ENCODE assay signal across 8 mouse cellular contexts in the genomic region with DNA sequence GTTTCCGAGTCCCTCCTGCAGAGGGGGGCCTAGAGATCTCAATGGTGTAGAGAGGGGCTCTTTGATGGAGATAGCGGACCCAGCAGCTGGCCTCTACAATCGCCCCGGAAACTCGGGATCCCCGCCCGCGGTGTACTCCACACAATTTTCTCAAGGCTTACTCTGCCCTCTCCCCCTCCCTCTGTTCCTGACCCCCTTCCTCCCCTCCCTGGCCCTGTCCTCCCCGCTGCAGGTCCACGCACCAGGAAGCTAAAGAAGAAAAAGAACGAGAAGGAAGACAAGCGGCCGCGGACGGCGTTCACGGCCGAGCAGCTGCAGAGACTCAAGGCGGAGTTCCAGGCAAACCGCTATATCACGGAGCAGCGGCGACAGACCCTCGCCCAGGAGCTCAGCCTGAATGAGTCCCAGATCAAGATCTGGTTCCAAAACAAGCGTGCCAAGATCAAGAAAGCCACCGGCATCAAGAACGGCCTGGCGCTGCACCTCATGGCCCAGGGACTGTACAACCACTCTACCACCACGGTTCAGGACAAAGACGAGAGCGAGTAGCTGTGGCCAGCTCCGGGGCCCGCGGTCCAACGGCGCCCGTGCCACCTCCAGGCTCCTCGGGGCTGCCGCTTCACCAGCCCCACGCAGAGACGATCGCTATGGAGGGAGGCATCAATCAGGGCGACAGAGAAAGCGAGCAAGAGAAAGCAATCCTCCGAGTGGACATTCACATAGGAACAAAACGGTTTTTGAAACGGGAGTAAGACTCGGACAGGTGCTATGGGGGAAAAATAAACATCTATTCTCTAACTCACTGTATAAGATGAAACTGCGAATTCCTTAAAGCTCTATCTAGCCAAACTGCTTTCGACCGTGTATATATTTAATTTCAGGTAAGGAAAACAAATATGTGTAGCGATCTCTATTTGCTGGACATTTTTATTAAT. TPM values are rescaled to one million over a fixed set of nuclear protein-coding genes. Genes with fewer than 3 reads are reported as not detected.
DNase-seq lines count a peak whose midpoint lies in the region; ATAC-seq and TF ChIP-seq lines count a peak whose summit lies in the region.

No protein-coding gene starts in this region.

- peak overlapping the region; percentile 24 for H3K4me2 ChIP-seq in forebrain, embryonic 16.5 days (ENCODE audit: low read length)

- no peaks in the 10 kb centered on the region for H3K9me3 ChIP-seq in forebrain, embryonic 16.5 days (ENCODE audit: control insufficient read depth, low read length)
- H3K9me3 ChIP-seq in limb, embryonic 10.5 days (replicated peaks), result no peaks in the 10 kb centered on the region

- no peaks in the 10 kb centered on the region for H3K36me3 ChIP-seq in C2C12 (ENCODE audit: control insufficient read depth, insufficient read depth)
- no peaks in the 10 kb centered on the region for H3K36me3 ChIP-seq in forebrain, embryonic 16.5 days (ENCODE audit: control insufficient read depth, insufficient read depth)
- H3K36me3 ChIP-seq in limb, embryonic 10.5 days, result no peaks in the 10 kb centered on the region
- no peaks in the 10 kb centered on the region for H3K36me3 ChIP-seq in small intestine, adult 2 months (ENCODE audit: control insufficient read depth, insufficient read depth, low read length)

- H3ac ChIP-seq in C2C12 (ENCODE audit: control insufficient read depth, insufficient read length, low read depth), result peak overlapping the region; percentile 91

- H3K27me3 ChIP-seq in cerebellum, adult 2 months (ENCODE audit: control insufficient read depth, insufficient read depth, low read length), result peaks cover 11% of the 10 kb centered on the region; the same call in 1 of the 2 replicates
- no peaks in the 10 kb centered on the region for H3K27me3 ChIP-seq in C2C12 (ENCODE audit: control insufficient read depth, insufficient read depth, insufficient read length)
- H3K27me3 ChIP-seq in forebrain, embryonic 16.5 days (replicated peaks; ENCODE audit: control insufficient read depth, insufficient read depth, low read length), result peaks cover 65% of the 10 kb centered on the region
- peaks cover 99% of the 10 kb centered on the region for H3K27me3 ChIP-seq in limb, embryonic 10.5 days (ENCODE audit: low read depth, poor library complexity, severe bottlenecking)
- peaks cover 70% of the 10 kb centered on the region for H3K27me3 ChIP-seq in small intestine, adult 2 months (ENCODE audit: control insufficient read depth, insufficient read depth, low read length)

- peak overlapping the region; percentile 45 for H3K4me3 ChIP-seq in cerebellum, adult 2 months (replicated peaks; ENCODE audit: insufficient read depth, low read depth, low read length)
- peak overlapping the region; percentile 31 for H3K4me3 ChIP-seq in C2C12 (ENCODE audit: insufficient read depth, poor library complexity, severe bottlenecking)
- no peak overlapping the region for H3K4me3 ChIP-seq in forebrain, embryonic 16.5 days (replicated peaks; ENCODE audit: low read length)
- peak overlapping the region; percentile 36 for H3K4me3 ChIP-seq in limb, embryonic 10.5 days
- 0 out of 2 replicates have a peak overlapping the region, but pooled peaks have one; percentile 9 for H3K4me3 ChIP-seq in small intestine, adult 2 months (ENCODE audit: low read depth, low read length)

- TF ChIP-seq POLR2A in cerebellum, adult 2 months (IDR thresholded peaks at IDR 0.05; ENCODE audit: borderline replicate concordance, insufficient read depth, low read length), result no peak
- no peak for TF ChIP-seq POLR2A in small intestine, adult 2 months (IDR thresholded peaks at IDR 0.05; ENCODE audit: low read depth, low read length)

- WGBS in cerebellum, adult 2 months, result 4% methylated on average over 52 of the region's 52 CpGs
- WGBS in forebrain, embryonic 16.5 days, result under 1% methylated on average over 52 of the region's 52 CpGs
- 1% methylated on average over 52 of the region's 52 CpGs for WGBS in limb, embryonic 10.5 days
- 2% methylated on average over 52 of the region's 52 CpGs for WGBS in small intestine, adult 2 months

- ATAC-seq in forebrain, embryonic 16.5 days, result no peak

- H3K79me2 ChIP-seq in C2C12 (ENCODE audit: control insufficient read depth, insufficient read depth), result peaks cover 66% of the 10 kb centered on the region

- DNase-seq in cerebellum, adult 2 months, result peak; percentile 32 to 62
- DNase-seq in cerebellum, postnatal 4 days (ENCODE audit: low spot score in 2 of 2), result no peak
- peak; percentile 74 for DNase-seq in limb, embryonic 10.5 days (ENCODE audit: low spot score)
- DNase-seq in urinary bladder, postnatal 36 days (ENCODE audit: low spot score in 2 of 2), result no peak
- no peak for DNase-seq in gastrocnemius, adult 18-20 months (ENCODE audit: low spot score)

- H3K27ac ChIP-seq in cerebellum, adult 2 months (ENCODE audit: insufficient read depth, low read length), result no peak overlapping the region
- no peak overlapping the region for H3K27ac ChIP-seq in forebrain, embryonic 16.5 days (ENCODE audit: low read length)
- peak overlapping the region; percentile 21; the same call in 1 of the 2 replicates for H3K27ac ChIP-seq in limb, embryonic 10.5 days
- H3K27ac ChIP-seq in small intestine, adult 2 months (ENCODE audit: insufficient read depth, low read depth, low read length), result no peak overlapping the region

- TF ChIP-seq CTCF in cerebellum, adult 2 months (IDR thresholded peaks at IDR 0.05; ENCODE audit: borderline replicate concordance, insufficient read depth, low read depth, low read length), result no peak
- TF ChIP-seq CTCF in C2C12 (IDR thresholded peaks at IDR 0.05; ENCODE audit: control insufficient read depth, insufficient read depth, insufficient read length), result no peak
- TF ChIP-seq CTCF in small intestine, adult 2 months (IDR thresholded peaks at IDR 0.05; ENCODE audit: extremely low read depth, insufficient read length, insufficient replicate concordance, low read depth, low read length), result no peak

- H3K4me1 ChIP-seq in cerebellum, adult 2 months (ENCODE audit: control insufficient read depth, insufficient read depth, low read length), result no peaks in the 10 kb centered on the region
- peaks cover 20% of the 10 kb centered on the region for H3K4me1 ChIP-seq in forebrain, embryonic 16.5 days (replicated peaks; ENCODE audit: control insufficient read depth, insufficient read depth, low read length)
- peaks cover 30% of the 10 kb centered on the region for H3K4me1 ChIP-seq in limb, embryonic 10.5 days
- H3K4me1 ChIP-seq in small intestine, adult 2 months (ENCODE audit: control insufficient read depth, insufficient read depth, insufficient read length, low read length), result no peaks in the 10 kb centered on the region; the same call in none of the 2 replicates

- H3K79me3 ChIP-seq in C2C12 (ENCODE audit: low read depth), result peaks cover 22% of the 10 kb centered on the region

- no peak overlapping the region for H3K9ac ChIP-seq in forebrain, embryonic 16.5 days (replicated peaks; ENCODE audit: low read depth, low read length)

TF ChIP-seq in C2C12, 6 proteins besides CTCF, POLR2A, EP300 and RAD21:
- TF ChIP-seq FOSL1 (IDR thresholded peaks at IDR 0.05; ENCODE audit: insufficient read depth, low read length, poor library complexity, severe bottlenecking), result no peak
- TF ChIP-seq CEBPB (IDR thresholded peaks at IDR 0.05; ENCODE audit: low read depth), result no peak
- TF ChIP-seq USF1 (IDR thresholded peaks at IDR 0.05; ENCODE audit: low read depth), result no peak
- no peak for TF ChIP-seq MAX (IDR thresholded peaks at IDR 0.05)
- TF ChIP-seq MYOG (IDR thresholded peaks at IDR 0.05; ENCODE audit: control insufficient read depth, extremely low read depth, insufficient read length), result no peak
- no peak for TF ChIP-seq MYOD1 (IDR thresholded peaks at IDR 0.05; ENCODE audit: control insufficient read depth, insufficient read length, low read depth)

RNA-seq across cellular contexts. Expression of gene En1, which starts 4.7 kb away (rescaled TPM):
- polyA plus RNA-seq in cerebellum, adult 2 months (2012; rRNA removed), result 2.4 and 4.5 TPM in 2 replicates
- polyA plus RNA-seq in C2C12 (2012; fragmentation: generic; extraction: Trizol), result 11.5 TPM
- polyA plus RNA-seq in forebrain, embryonic 16.5 days (2015; fragmentation: Nextera tagmentation; extraction: Ambion mirVana), result 0.39 TPM in 1 of 2 replicates, not detected in the other
- polyA plus RNA-seq in limb, embryonic 10.5 days (2016; fragmentation: Nextera tagmentation; extraction: Ambion mirVana), result 0.91 and 1.0 TPM in 2 replicates
- not detected in 2 replicates for polyA plus RNA-seq in small intestine, adult 2 months (2012; rRNA removed)
- total RNA-seq in gastrocnemius, adult 18-20 months (2021), result 10 to 100 TPM in 1 of 2 experiments, 1 to 10 TPM in 1; 5.6 to 10.2 TPM

Comparison
In these comparisons a context has a peak if more than half of its experiments do, and no peak if none do; other contexts are left out.
1. DNase-seq: peak in cerebellum, adult 2 months (2 of 2) and limb, embryonic 10.5 days (single experiment); none in cerebellum, postnatal 4 days (0 of 2), urinary bladder, postnatal 36 days (0 of 2) and gastrocnemius, adult 18-20 months (single experiment).